Mouse (Mus musculus): ENCODE measurements around the gene Sh2d6. TPM values are rescaled to one million over a fixed set of nuclear protein-coding genes. Genes with fewer than 3 reads are reported as not detected.

Sh2d6 gene
- not detected in 2 replicates for polyA plus RNA-seq (2015; fragmentation: Nextera tagmentation; extraction: Ambion mirVana)

DNA sequence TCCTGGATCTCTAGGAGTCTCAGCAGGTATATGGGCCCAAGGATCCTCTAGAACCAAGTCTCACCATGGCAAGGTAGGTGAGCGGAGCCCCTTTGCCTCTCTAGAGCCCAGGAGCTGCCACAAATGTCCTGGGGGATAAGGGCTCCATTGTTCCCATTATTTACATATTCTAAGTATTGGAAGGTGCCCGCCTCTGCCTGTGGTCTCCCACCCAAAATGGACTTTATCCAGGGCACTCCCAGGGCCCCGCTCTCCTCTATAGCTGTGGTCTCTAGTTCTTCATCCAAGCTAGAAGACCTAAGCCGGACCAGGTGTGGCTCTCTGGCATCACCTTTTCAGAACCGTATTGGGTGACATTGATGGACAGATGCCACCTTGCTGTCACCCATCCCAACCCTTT is at the start of gene Sh2d6:
Sh2d6 (minus strand) TSS at position 101 of the 400 bp plus-strand sequence.
- H3K4me2 ChIP-seq (ENCODE audit: low read depth, low read length) = no peak within 1 kb of the TSS
- no peaks in the 10 kb centered on the region for H3K9me3 ChIP-seq (replicated peaks; ENCODE audit: control insufficient read depth, low read length)
- no peak for ATAC-seq (ENCODE audit: low read depth)
- no peak within 1 kb of the TSS for H3K4me3 ChIP-seq (ENCODE audit: low read depth, low read length)
- no peaks in the 10 kb centered on the region for H3K36me3 ChIP-seq (ENCODE audit: control insufficient read depth, insufficient read depth)
- no peaks in the 10 kb centered on the region for H3K4me1 ChIP-seq (ENCODE audit: control insufficient read depth, low read depth, low read length)
- H3K9ac ChIP-seq (ENCODE audit: low read depth, low read length) = no peak within 1 kb of the TSS
- whole genome bisulfite sequencing (ENCODE audit: insufficient replicate concordance) = 66% methylated on average over 5 of the region's 5 CpGs
- no peaks in the 10 kb centered on the region for H3K27me3 ChIP-seq (ENCODE audit: control insufficient read depth, insufficient read depth, low read depth, low read length)
- H3K27ac ChIP-seq (ENCODE audit: low read length) = no peak within 1 kb of the TSS

- Histone ChIP-seq H3K4me2 (ENCODE audit: low read depth, low read length) (no peak overlapping the region), H3K4me3 (ENCODE audit: low read depth, low read length) (no peak overlapping the region), H3K4me1 (ENCODE audit: control insufficient read depth, low read depth, low read length) (no peaks in the 10 kb centered on the region; the same call in 1 of the 2 replicates), H3K9me3 (replicated peaks; ENCODE audit: control insufficient read depth, low read length) (no peaks in the 10 kb centered on the region), H3K9ac (ENCODE audit: low read depth, low read length) (no peak overlapping the region), H3K36me3 (ENCODE audit: control insufficient read depth, insufficient read depth) (no peaks in the 10 kb centered on the region; the same call in 1 of the 2 replicates), H3K27ac (ENCODE audit: low read length) (no peak overlapping the region), H3K27me3 (ENCODE audit: control insufficient read depth, insufficient read depth, low read depth, low read length) (no peaks in the 10 kb centered on the region)
- ATAC-seq (ENCODE audit: low read depth) = no peak
- 73% methylated on average over 10 of the region's 10 CpGs for WGBS (ENCODE audit: insufficient replicate concordance)
These were observed 49.3 kb upstream of the Sh2d6 start for GRCm38 (mm10) chr6:72570644-72571397.

DNA sequence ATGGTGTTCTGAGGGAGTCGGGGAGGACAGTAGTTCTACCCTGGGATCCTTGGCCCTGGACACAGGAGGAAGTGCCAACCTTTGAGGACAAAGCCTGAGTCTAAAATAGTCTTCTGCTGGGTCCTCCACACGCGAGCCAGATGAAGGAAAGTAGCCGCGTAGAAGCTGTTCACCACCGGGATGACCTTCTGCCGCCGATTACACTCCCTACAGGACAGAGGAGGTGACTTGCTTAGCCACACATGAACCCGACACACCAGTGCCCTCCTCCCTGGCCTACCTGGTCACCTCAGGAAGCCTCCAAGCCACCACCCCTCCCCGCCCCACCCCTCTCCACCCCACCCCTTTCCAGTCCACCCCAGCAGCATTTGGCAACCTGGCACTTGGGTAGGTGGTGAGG is 47.2 kb upstream of the Sh2d6 start:
- 73% methylated on average over 10 of the region's 10 CpGs for WGBS (ENCODE audit: insufficient replicate concordance)
- H3K4me2 ChIP-seq (ENCODE audit: low read depth, low read length) = no peak overlapping the region
- no peak for ATAC-seq (ENCODE audit: low read depth)

DNA sequence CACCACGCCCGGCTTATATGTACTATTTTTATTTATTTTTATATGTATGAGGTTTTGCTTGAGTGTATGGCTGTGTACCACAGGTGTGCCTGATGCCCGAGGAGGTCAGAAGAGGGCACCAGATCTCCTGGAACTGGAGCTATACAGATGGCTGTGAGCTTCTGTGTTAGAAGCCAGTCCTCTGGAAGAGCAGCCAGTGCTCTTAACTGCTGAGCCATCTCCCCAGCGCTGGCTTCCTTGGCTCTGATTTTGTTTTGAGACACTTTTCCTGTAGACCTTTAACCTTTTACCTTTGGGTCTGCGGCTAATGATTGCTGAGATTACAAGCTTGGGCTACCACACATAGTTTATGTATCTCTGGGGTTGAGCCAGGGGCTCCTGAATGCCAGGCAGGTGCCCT is 46.0 kb upstream of the Sh2d6 start:
- Histone ChIP-seq H3K36me3 (ENCODE audit: control insufficient read depth, insufficient read depth) (no peaks in the 10 kb centered on the region; the same call in 1 of the 2 replicates), H3K27ac (ENCODE audit: low read length) (no peak overlapping the region), H3K4me3 (ENCODE audit: low read depth, low read length) (no peak overlapping the region), H3K27me3 (ENCODE audit: control insufficient read depth, insufficient read depth, low read depth, low read length) (no peaks in the 10 kb centered on the region), H3K9me3 (replicated peaks; ENCODE audit: control insufficient read depth, low read length) (no peaks in the 10 kb centered on the region), H3K4me2 (ENCODE audit: low read depth, low read length) (no peak overlapping the region), H3K4me1 (ENCODE audit: control insufficient read depth, low read depth, low read length) (no peaks in the 10 kb centered on the region; the same call in 1 of the 2 replicates), H3K9ac (ENCODE audit: low read depth, low read length) (no peak overlapping the region)
- 64% methylated on average over 5 of the region's 5 CpGs for WGBS (ENCODE audit: insufficient replicate concordance)
- no peak for ATAC-seq (ENCODE audit: low read depth)

More for the DNA sequence above, 47.2 kb upstream of the Sh2d6 start:
- Histone ChIP-seq H3K4me1 (ENCODE audit: control insufficient read depth, low read depth, low read length) (no peaks in the 10 kb centered on the region; the same call in 1 of the 2 replicates), H3K27ac (ENCODE audit: low read length) (no peak overlapping the region), H3K9me3 (replicated peaks; ENCODE audit: control insufficient read depth, low read length) (no peaks in the 10 kb centered on the region), H3K36me3 (ENCODE audit: control insufficient read depth, insufficient read depth) (no peaks in the 10 kb centered on the region; the same call in 1 of the 2 replicates), H3K27me3 (ENCODE audit: control insufficient read depth, insufficient read depth, low read depth, low read length) (no peaks in the 10 kb centered on the region), H3K9ac (ENCODE audit: low read depth, low read length) (no peak overlapping the region), H3K4me3 (ENCODE audit: low read depth, low read length) (no peak overlapping the region)

GRCm38 (mm10) chr6:72566044-72566443 is 44.5 kb upstream of the Sh2d6 start:
- H3K27ac ChIP-seq (ENCODE audit: low read length) = no peak overlapping the region
- H3K4me3 ChIP-seq (ENCODE audit: low read depth, low read length) = no peak overlapping the region
- H3K36me3 ChIP-seq (ENCODE audit: control insufficient read depth, insufficient read depth) = no peaks in the 10 kb centered on the region; the same call in 1 of the 2 replicates
- ATAC-seq (ENCODE audit: low read depth) = peak; percentile 37; the same call in 1 of the 2 replicates
- WGBS (ENCODE audit: insufficient replicate concordance) = 5% methylated on average over 4 of the region's 4 CpGs
- H3K9ac ChIP-seq (ENCODE audit: low read depth, low read length) = no peak overlapping the region
- no peaks in the 10 kb centered on the region; the same call in 1 of the 2 replicates for H3K4me1 ChIP-seq (ENCODE audit: control insufficient read depth, low read depth, low read length)
- no peaks in the 10 kb centered on the region for H3K27me3 ChIP-seq (ENCODE audit: control insufficient read depth, insufficient read depth, low read depth, low read length)
- no peak overlapping the region for H3K4me2 ChIP-seq (ENCODE audit: low read depth, low read length)
- no peaks in the 10 kb centered on the region for H3K9me3 ChIP-seq (replicated peaks; ENCODE audit: control insufficient read depth, low read length)

DNA sequence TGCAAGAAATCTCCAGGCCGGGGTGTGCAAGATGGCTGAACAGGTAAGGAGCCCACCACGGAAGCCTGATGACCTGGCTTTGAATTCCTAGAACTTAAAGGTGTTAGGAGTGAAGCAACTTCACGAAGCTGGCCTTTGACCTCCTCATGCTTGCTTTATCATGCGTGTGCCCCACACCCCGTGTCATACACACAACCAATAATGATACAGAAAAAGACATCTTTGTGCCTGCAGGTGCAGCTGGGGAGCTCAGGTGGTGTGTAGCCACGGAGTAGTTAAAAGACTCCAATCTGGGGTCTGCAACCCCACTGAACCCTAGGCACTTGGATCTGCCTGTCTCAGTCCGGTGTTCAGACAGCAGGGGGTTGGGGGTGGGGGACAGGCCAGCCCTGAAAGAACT is 44.0 kb upstream of the Sh2d6 start:
- Histone ChIP-seq H3K27me3 (ENCODE audit: control insufficient read depth, insufficient read depth, low read depth, low read length) (no peaks in the 10 kb centered on the region), H3K4me1 (ENCODE audit: control insufficient read depth, low read depth, low read length) (no peaks in the 10 kb centered on the region; the same call in 1 of the 2 replicates), H3K4me2 (ENCODE audit: low read depth, low read length) (no peak overlapping the region), H3K27ac (ENCODE audit: low read length) (no peak overlapping the region), H3K9ac (ENCODE audit: low read depth, low read length) (no peak overlapping the region), H3K4me3 (ENCODE audit: low read depth, low read length) (no peak overlapping the region), H3K9me3 (replicated peaks; ENCODE audit: control insufficient read depth, low read length) (no peaks in the 10 kb centered on the region), H3K36me3 (ENCODE audit: control insufficient read depth, insufficient read depth) (no peaks in the 10 kb centered on the region; the same call in 1 of the 2 replicates)
- 64% methylated on average over 7 of the region's 7 CpGs for WGBS (ENCODE audit: insufficient replicate concordance)
- ATAC-seq (ENCODE audit: low read depth) = peak; percentile 20; the same call in 1 of the 2 replicates

DNA sequence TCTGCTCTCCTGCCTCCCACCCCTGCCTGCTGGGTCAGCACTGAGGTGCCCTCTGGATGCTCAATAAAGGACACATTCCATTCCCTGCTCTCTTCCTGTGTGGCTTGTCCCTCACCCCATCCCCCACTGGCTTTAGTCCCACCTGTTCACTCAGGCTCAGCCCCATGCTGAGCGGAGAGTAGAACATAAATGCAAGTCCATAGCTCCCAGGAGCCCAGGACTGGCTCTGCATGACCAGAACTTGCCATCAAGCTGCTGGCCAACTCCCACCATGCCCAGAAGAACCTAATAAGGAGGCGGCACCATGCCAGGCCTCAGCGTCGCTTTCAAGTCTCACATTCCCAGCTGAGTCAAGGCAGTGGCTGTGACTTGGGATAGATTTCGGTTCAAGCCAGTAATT is 41.4 kb upstream of the Sh2d6 start:
- Histone ChIP-seq H3K4me1 (ENCODE audit: control insufficient read depth, low read depth, low read length) (no peaks in the 10 kb centered on the region; the same call in 1 of the 2 replicates), H3K4me3 (ENCODE audit: low read depth, low read length) (no peak overlapping the region), H3K9ac (ENCODE audit: low read depth, low read length) (no peak overlapping the region), H3K4me2 (ENCODE audit: low read depth, low read length) (no peak overlapping the region), H3K36me3 (ENCODE audit: control insufficient read depth, insufficient read depth) (no peaks in the 10 kb centered on the region; the same call in 1 of the 2 replicates), H3K27me3 (ENCODE audit: control insufficient read depth, insufficient read depth, low read depth, low read length) (no peaks in the 10 kb centered on the region), H3K9me3 (replicated peaks; ENCODE audit: control insufficient read depth, low read length) (no peaks in the 10 kb centered on the region), H3K27ac (ENCODE audit: low read length) (no peak overlapping the region)
- ATAC-seq (ENCODE audit: low read depth) = no peak
- WGBS (ENCODE audit: insufficient replicate concordance) = 83% methylated on average over 5 of the region's 5 CpGs

GRCm38 (mm10) chr6:72562486-72562885 is 41.0 kb upstream of the Sh2d6 start:
- WGBS (ENCODE audit: insufficient replicate concordance) = 59% methylated on average over 6 of the region's 6 CpGs
- no peaks in the 10 kb centered on the region for H3K9me3 ChIP-seq (replicated peaks; ENCODE audit: control insufficient read depth, low read length)
- H3K4me1 ChIP-seq (ENCODE audit: control insufficient read depth, low read depth, low read length) = no peaks in the 10 kb centered on the region; the same call in 1 of the 2 replicates
- no peak overlapping the region for H3K4me3 ChIP-seq (ENCODE audit: low read depth, low read length)
- no peaks in the 10 kb centered on the region; the same call in 1 of the 2 replicates for H3K36me3 ChIP-seq (ENCODE audit: control insufficient read depth, insufficient read depth)
- no peaks in the 10 kb centered on the region for H3K27me3 ChIP-seq (ENCODE audit: control insufficient read depth, insufficient read depth, low read depth, low read length)
- H3K4me2 ChIP-seq (ENCODE audit: low read depth, low read length) = no peak overlapping the region
- no peak overlapping the region for H3K9ac ChIP-seq (ENCODE audit: low read depth, low read length)
- no peak overlapping the region for H3K27ac ChIP-seq (ENCODE audit: low read length)
- ATAC-seq (ENCODE audit: low read depth) = no peak

DNA sequence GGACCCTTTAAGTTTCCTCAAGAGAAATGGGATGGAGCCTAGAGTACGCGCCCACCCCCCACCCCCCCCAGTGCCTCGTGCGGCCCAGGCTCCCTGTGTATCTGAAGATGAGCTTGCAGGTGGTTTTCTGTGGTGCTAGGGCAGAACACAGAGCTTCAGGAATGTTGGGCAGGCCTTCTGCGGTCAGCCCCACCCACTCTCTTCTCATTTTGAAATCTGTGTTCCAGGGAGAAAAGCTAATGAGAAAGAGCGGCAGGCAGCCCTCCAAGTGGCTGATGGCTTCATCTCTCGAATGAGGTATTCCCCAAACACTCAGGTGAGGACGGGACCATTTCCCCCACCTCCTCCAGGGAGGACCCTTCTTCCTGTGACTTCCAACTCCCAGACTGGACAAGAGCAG is 39.3 kb upstream of the Sh2d6 start:
- H3K27me3 ChIP-seq (ENCODE audit: control insufficient read depth, insufficient read depth, low read depth, low read length) = no peaks in the 10 kb centered on the region
- ATAC-seq (ENCODE audit: low read depth) = no peak
- H3K36me3 ChIP-seq (ENCODE audit: control insufficient read depth, insufficient read depth) = no peaks in the 10 kb centered on the region; the same call in 1 of the 2 replicates
- H3K4me2 ChIP-seq (ENCODE audit: low read depth, low read length) = no peak overlapping the region
- no peak overlapping the region for H3K9ac ChIP-seq (ENCODE audit: low read depth, low read length)
- no peak overlapping the region for H3K4me3 ChIP-seq (ENCODE audit: low read depth, low read length)
- WGBS (ENCODE audit: insufficient replicate concordance) = 73% methylated on average over 8 of the region's 8 CpGs
- no peak overlapping the region for H3K27ac ChIP-seq (ENCODE audit: low read length)
- no peaks in the 10 kb centered on the region for H3K9me3 ChIP-seq (replicated peaks; ENCODE audit: control insufficient read depth, low read length)
- H3K4me1 ChIP-seq (ENCODE audit: control insufficient read depth, low read depth, low read length) = no peaks in the 10 kb centered on the region; the same call in 1 of the 2 replicates
